Mouse (Mus musculus) thymus, adult 18-20 months (tissue): Measurements from ENCODE around the gene Med22.

Experiments used
- DNase-seq, 2 experiments: peaks; one replicate each; pipeline ENCODE4 v3.0.0; 2022; ENCODE audit warnings: mixed read lengths in 2 of 2

Gene Med22

GRCm38 (mm10) chr2:26910124-26910993 lies at the start of gene Med22, which contains the start of gene Rpl7a:
TSS of gene Med22 (minus strand) at chr2:26910677.
TSS of gene Rpl7a (plus strand) at chr2:26910764.
- peak; percentile 97 to 98 for DNase-seq

- DNase-seq: no peak
Measured at GRCm38 (mm10) chr2:26957488-26957859, 47.0 kb upstream of the Med22 start.

GRCm38 (mm10) chr2:26956811-26957487 lies 46.5 kb upstream of the Med22 start:
- DNase-seq: no peak

GRCm38 (mm10) chr2:26954735-26955395 lies 44.4 kb upstream of the Med22 start:
- no peak for DNase-seq

GRCm38 (mm10) chr2:26952866-26953265 lies 42.4 kb upstream of the Med22 start:
- DNase-seq: no peak

GRCm38 (mm10) chr2:26952193-26952592 lies 41.7 kb upstream of the Med22 start:
- DNase-seq: no peak

- DNase-seq: no peak
Measured at GRCm38 (mm10) chr2:26951346-26951905, 40.9 kb upstream of the Med22 start.

- DNase-seq: no peak
Measured at GRCm38 (mm10) chr2:26950411-26950810, 39.9 kb upstream of the Med22 start.

GRCm38 (mm10) chr2:26943253-26943652 lies 32.8 kb upstream of the Med22 start:
- no peak for DNase-seq

GRCm38 (mm10) chr2:26941539-26941938 lies 31.1 kb upstream of the Med22 start:
- DNase-seq: no peak

GRCm38 (mm10) chr2:26936425-26936824 lies 25.9 kb upstream of the Med22 start:
- peak in 1 of 2 experiments; percentile 58 for DNase-seq

- DNase-seq: no peak
Measured at GRCm38 (mm10) chr2:26935286-26935685, 24.8 kb upstream of the Med22 start.

- peak; percentile 92 to 96 for DNase-seq
Measured at GRCm38 (mm10) chr2:26933304-26934055, 23.0 kb upstream of the Med22 start, which contains the start of the genes Surf4 and Stkld1. TSS of gene Surf4 (minus strand) at chr2:26933928. TSS of gene Stkld1 (plus strand) at chr2:26934047.

- peak in 1 of 2 experiments; percentile 43 for DNase-seq
Measured at GRCm38 (mm10) chr2:26932473-26933303, 22.2 kb upstream of the Med22 start.

GRCm38 (mm10) chr2:26930390-26930789 lies 19.9 kb upstream of the Med22 start:
- DNase-seq: peak; percentile 29 to 61

GRCm38 (mm10) chr2:26927745-26928476 lies 17.4 kb upstream of the Med22 start:
- DNase-seq: no peak

GRCm38 (mm10) chr2:26921784-26922183 lies 11.3 kb upstream of the Med22 start:
- DNase-seq: no peak

GRCm38 (mm10) chr2:26920190-26920855 lies 9.8 kb upstream of the Med22 start:
- no peak for DNase-seq

- DNase-seq: no peak
Measured at GRCm38 (mm10) chr2:26919684-26920083, 9.2 kb upstream of the Med22 start.

GRCm38 (mm10) chr2:26916738-26917137 lies 6.3 kb upstream of the Med22 start:
- no peak for DNase-seq
